Mouse (Mus musculus) ES-CJ7 (cell line): ENCODE data around the gene Vmn2r82.
"Not testable (repeated sequence)": the region's sequence is repeated elsewhere in the genome, so short reads cannot be mapped to it uniquely, and the experiment has no call there.

Experiments
- DNase-seq: peaks from one replicate; pipeline ENCODE4 v3.0.0; 2011; ENCODE audit warnings: low read depth, low spot score

Gene Vmn2r82

GRCm38 (mm10) chr10:79356220-79356619 is at the start of gene Vmn2r82:
TSS of gene Vmn2r82 (plus strand) at chr10:79356520.
- not testable (repeated sequence) for DNase-seq

GRCm38 (mm10) chr10:79322033-79322736 is 34.1 kb upstream of the Vmn2r82 start:
- DNase-seq, result not testable (repeated sequence)

- DNase-seq, result no peak
Measured at GRCm38 (mm10) chr10:79322737-79323086, 33.6 kb upstream of the Vmn2r82 start.

- peak; percentile 90 for DNase-seq
Measured at GRCm38 (mm10) chr10:79399946-79400700, 43.8 kb downstream of the Vmn2r82 start.

GRCm38 (mm10) chr10:79417142-79417771 is 60.9 kb downstream of the Vmn2r82 start:
- no peak for DNase-seq

GRCm38 (mm10) chr10:79417772-79418170 is 61.5 kb downstream of the Vmn2r82 start:
- DNase-seq, result not testable (repeated sequence)

GRCm38 (mm10) chr10:79435141-79435820 is 79.0 kb downstream of the Vmn2r82 start:
- DNase-seq, result peak; percentile 57
